Mouse (Mus musculus): Measurements from ENCODE around the gene Lif. TPM values are rescaled to one million over a fixed set of nuclear protein-coding genes. Genes with fewer than 3 reads are reported as not detected.

Gene Lif
- polyA plus RNA-seq, 1 experiment from 2014 or later: not detected

GRCm38 (mm10) chr11:4291639-4292038 lies 34.3 kb downstream of the Lif start:
- Histone ChIP-seq H3K27ac (no peak overlapping the region), H3K4me1 (replicated peaks) (peaks cover 40% of the 10 kb centered on the region), H3K4me2 (peak overlapping the region; percentile 61), H3K36me3 (no peaks in the 10 kb centered on the region), H3K9ac (no peak overlapping the region), H3K4me3 (replicated peaks) (no peak overlapping the region), H3K9me3 (replicated peaks) (no peaks in the 10 kb centered on the region), H3K27me3 (peaks cover 23% of the 10 kb centered on the region)
- ATAC-seq (ENCODE audit: low read depth): no peak
- no peak for DNase-seq
- WGBS (ENCODE audit: insufficient replicate concordance): 70% methylated on average over 6 of the region's 6 CpGs

- H3K4me3 ChIP-seq (replicated peaks): 0 out of 2 replicates have a peak overlapping the region, but pooled peaks have one; percentile 30
- peak; percentile 90 for ATAC-seq (ENCODE audit: low read depth)
- H3K4me2 ChIP-seq: peak overlapping the region; percentile 61
- DNase-seq: peak; percentile 69
- H3K9me3 ChIP-seq (replicated peaks): no peaks in the 10 kb centered on the region
- 14% methylated on average over 8 of the region's 8 CpGs for WGBS (ENCODE audit: insufficient replicate concordance)
- H3K9ac ChIP-seq: 0 out of 2 replicates have a peak overlapping the region, but pooled peaks have one; percentile 28
- H3K4me1 ChIP-seq (replicated peaks): peaks cover 41% of the 10 kb centered on the region
- H3K36me3 ChIP-seq: no peaks in the 10 kb centered on the region
- peaks cover 23% of the 10 kb centered on the region for H3K27me3 ChIP-seq
- H3K27ac ChIP-seq: peak overlapping the region; percentile 56; the same call in 1 of the 2 replicates
Observed at GRCm38 (mm10) chr11:4292224-4292887, 35.0 kb downstream of the Lif start.

GRCm38 (mm10) chr11:4292888-4293247 lies 35.5 kb downstream of the Lif start:
- peaks cover 23% of the 10 kb centered on the region for H3K27me3 ChIP-seq
- 53% methylated on average over 6 of the region's 6 CpGs for WGBS (ENCODE audit: insufficient replicate concordance)
- 0 out of 2 replicates have a peak overlapping the region, but pooled peaks have one; percentile 28 for H3K9ac ChIP-seq
- DNase-seq: no peak
- peaks cover 46% of the 10 kb centered on the region for H3K4me1 ChIP-seq (replicated peaks)
- peak overlapping the region; percentile 56; the same call in 1 of the 2 replicates for H3K27ac ChIP-seq
- no peaks in the 10 kb centered on the region for H3K9me3 ChIP-seq (replicated peaks)
- ATAC-seq (ENCODE audit: low read depth): peak; percentile 58; the same call in 1 of the 2 replicates
- H3K36me3 ChIP-seq: no peaks in the 10 kb centered on the region
- 0 out of 2 replicates have a peak overlapping the region, but pooled peaks have one; percentile 30 for H3K4me3 ChIP-seq (replicated peaks)
- H3K4me2 ChIP-seq: peak overlapping the region; percentile 61

GRCm38 (mm10) chr11:4293481-4293880 lies 36.1 kb downstream of the Lif start:
- Histone ChIP-seq H3K4me3 (replicated peaks) (no peak overlapping the region), H3K36me3 (no peaks in the 10 kb centered on the region), H3K4me2 (no peak overlapping the region), H3K9me3 (replicated peaks) (no peaks in the 10 kb centered on the region), H3K27me3 (peaks cover 23% of the 10 kb centered on the region), H3K9ac (no peak overlapping the region), H3K4me1 (replicated peaks) (peaks cover 50% of the 10 kb centered on the region), H3K27ac (no peak overlapping the region)
- 68% methylated on average over 4 of the region's 4 CpGs for WGBS (ENCODE audit: insufficient replicate concordance)
- ATAC-seq (ENCODE audit: low read depth) (no peak), DNase-seq (no peak)

- no peak overlapping the region for H3K9ac ChIP-seq
- H3K4me2 ChIP-seq: no peak overlapping the region
- ATAC-seq (ENCODE audit: low read depth) (no peak), DNase-seq (no peak)
- H3K9me3 ChIP-seq (replicated peaks): no peaks in the 10 kb centered on the region
- no peaks in the 10 kb centered on the region for H3K36me3 ChIP-seq
- peaks cover 56% of the 10 kb centered on the region for H3K4me1 ChIP-seq (replicated peaks)
- H3K4me3 ChIP-seq (replicated peaks): no peak overlapping the region
- no peak overlapping the region for H3K27ac ChIP-seq
- WGBS (ENCODE audit: insufficient replicate concordance): 64% methylated on average over 6 of the region's 6 CpGs
- peaks cover 23% of the 10 kb centered on the region for H3K27me3 ChIP-seq
Observed at GRCm38 (mm10) chr11:4294047-4294446, 36.7 kb downstream of the Lif start.

GRCm38 (mm10) chr11:4294495-4295351 lies 37.4 kb downstream of the Lif start:
- Histone ChIP-seq H3K9ac (no peak overlapping the region), H3K4me1 (replicated peaks) (peaks cover 59% of the 10 kb centered on the region), H3K9me3 (replicated peaks) (no peaks in the 10 kb centered on the region), H3K27me3 (peaks cover 28% of the 10 kb centered on the region), H3K4me2 (no peak overlapping the region), H3K27ac (no peak overlapping the region), H3K4me3 (replicated peaks) (no peak overlapping the region), H3K36me3 (no peaks in the 10 kb centered on the region)
- WGBS (ENCODE audit: insufficient replicate concordance): 24% methylated on average over 14 of the region's 14 CpGs
- no peak for ATAC-seq (ENCODE audit: low read depth)
- DNase-seq: no peak

GRCm38 (mm10) chr11:4296610-4297275 lies 39.4 kb downstream of the Lif start:
- Histone ChIP-seq H3K4me2 (no peak overlapping the region), H3K4me1 (replicated peaks) (peaks cover 55% of the 10 kb centered on the region), H3K36me3 (no peaks in the 10 kb centered on the region), H3K4me3 (replicated peaks) (no peak overlapping the region), H3K27ac (no peak overlapping the region), H3K9ac (no peak overlapping the region), H3K27me3 (peaks cover 38% of the 10 kb centered on the region), H3K9me3 (replicated peaks) (no peaks in the 10 kb centered on the region)
- WGBS (ENCODE audit: insufficient replicate concordance): 53% methylated on average over 10 of the region's 10 CpGs
- DNase-seq (no peak), ATAC-seq (ENCODE audit: low read depth) (no peak)

- H3K9ac ChIP-seq: no peak overlapping the region
- H3K27me3 ChIP-seq: peaks cover 38% of the 10 kb centered on the region
- H3K4me1 ChIP-seq (replicated peaks): peaks cover 50% of the 10 kb centered on the region
- H3K27ac ChIP-seq: no peak overlapping the region
- H3K4me2 ChIP-seq: no peak overlapping the region
- DNase-seq (no peak), ATAC-seq (ENCODE audit: low read depth) (peak; percentile 66)
- H3K36me3 ChIP-seq: no peaks in the 10 kb centered on the region
- H3K9me3 ChIP-seq (replicated peaks): no peaks in the 10 kb centered on the region
- no peak overlapping the region for H3K4me3 ChIP-seq (replicated peaks)
- WGBS (ENCODE audit: insufficient replicate concordance): 32% methylated on average over 3 of the region's 3 CpGs
Observed at GRCm38 (mm10) chr11:4297753-4298152, 40.4 kb downstream of the Lif start.

- Histone ChIP-seq H3K27ac (no peak overlapping the region), H3K36me3 (no peaks in the 10 kb centered on the region), H3K4me1 (replicated peaks) (peaks cover 41% of the 10 kb centered on the region), H3K4me2 (no peak overlapping the region), H3K9me3 (replicated peaks) (no peaks in the 10 kb centered on the region), H3K27me3 (peaks cover 32% of the 10 kb centered on the region), H3K4me3 (replicated peaks) (no peak overlapping the region), H3K9ac (no peak overlapping the region)
- WGBS (ENCODE audit: insufficient replicate concordance): 32% methylated on average over 7 of the region's 7 CpGs
- ATAC-seq (ENCODE audit: low read depth) (no peak), DNase-seq (no peak)
Observed at GRCm38 (mm10) chr11:4298615-4299014, 41.3 kb downstream of the Lif start.

- Histone ChIP-seq H3K9ac (no peak overlapping the region), H3K4me3 (replicated peaks) (no peak overlapping the region), H3K27ac (no peak overlapping the region), H3K4me1 (replicated peaks) (peaks cover 37% of the 10 kb centered on the region), H3K36me3 (no peaks in the 10 kb centered on the region), H3K27me3 (peaks cover 26% of the 10 kb centered on the region), H3K9me3 (replicated peaks) (no peaks in the 10 kb centered on the region), H3K4me2 (no peak overlapping the region)
- ATAC-seq (ENCODE audit: low read depth) (no peak), DNase-seq (no peak)
- 56% methylated on average over 12 of the region's 12 CpGs for WGBS (ENCODE audit: insufficient replicate concordance)
Observed at GRCm38 (mm10) chr11:4299191-4299590, 41.8 kb downstream of the Lif start.

All from liver, embryonic 13.5 days (tissue).